Mouse (Mus musculus): ENCODE measurements at regions not wholly inside any gene's neighbourhood (a gene's known extent, or its start where the extent isn't known, plus 50 kb on each side); places are given as distances from the start of the nearest gene placed in this dataset.

DNA sequence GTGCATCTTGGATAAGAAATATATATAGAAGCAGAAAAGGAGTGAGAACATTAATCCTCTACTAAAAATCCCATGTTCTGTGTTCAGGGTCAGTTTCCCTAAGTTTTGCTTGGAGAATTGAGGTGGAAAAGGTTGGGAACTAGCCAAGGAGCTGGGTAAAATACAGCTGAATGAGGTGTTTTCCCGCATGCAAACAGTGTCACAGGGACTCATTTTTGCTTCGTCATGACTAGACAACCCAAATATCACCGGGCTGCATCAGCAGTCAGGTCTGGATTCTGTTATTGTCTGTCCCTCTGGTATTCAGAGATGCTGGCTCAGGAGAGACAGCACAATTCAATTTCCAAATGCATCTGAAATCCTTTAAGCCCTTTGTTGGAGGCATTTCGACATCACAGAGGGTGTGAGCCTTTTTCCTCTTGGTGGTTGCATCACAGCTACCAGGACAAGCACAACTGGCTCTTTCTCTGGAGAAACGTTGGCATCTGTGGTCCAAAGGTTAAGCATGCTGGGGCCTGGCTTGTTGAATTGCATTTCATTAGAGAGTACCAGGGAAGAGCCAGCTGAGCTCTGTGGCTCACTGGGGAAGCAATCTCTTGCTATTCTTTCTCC lies 59.6 kb upstream of the Sesn3 start:
- DNase-seq (ENCODE audit: low read depth in 2 of 2, low spot score in 2 of 2) = no peak

DNA sequence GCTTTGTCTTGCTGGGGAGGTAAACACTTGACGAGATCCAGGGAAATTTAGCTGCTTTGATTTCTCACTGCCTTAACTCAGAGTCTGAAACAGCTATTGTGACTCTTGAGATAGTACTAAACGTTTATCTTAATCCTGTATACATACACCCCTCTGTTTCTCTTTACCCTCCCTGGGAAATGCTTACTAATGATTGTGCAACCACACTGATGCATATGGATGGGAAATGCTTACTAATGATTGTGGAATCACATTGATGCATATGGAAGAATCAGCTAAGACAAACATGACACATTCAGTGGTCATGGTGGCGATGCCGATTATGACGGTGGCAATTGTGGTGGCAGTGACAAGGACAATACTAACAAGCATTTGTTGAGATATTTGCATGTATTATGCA lies 58.9 kb upstream of the Sesn3 start:
- DNase-seq (ENCODE audit: low read depth in 2 of 2, low spot score in 2 of 2) = no peak

DNA sequence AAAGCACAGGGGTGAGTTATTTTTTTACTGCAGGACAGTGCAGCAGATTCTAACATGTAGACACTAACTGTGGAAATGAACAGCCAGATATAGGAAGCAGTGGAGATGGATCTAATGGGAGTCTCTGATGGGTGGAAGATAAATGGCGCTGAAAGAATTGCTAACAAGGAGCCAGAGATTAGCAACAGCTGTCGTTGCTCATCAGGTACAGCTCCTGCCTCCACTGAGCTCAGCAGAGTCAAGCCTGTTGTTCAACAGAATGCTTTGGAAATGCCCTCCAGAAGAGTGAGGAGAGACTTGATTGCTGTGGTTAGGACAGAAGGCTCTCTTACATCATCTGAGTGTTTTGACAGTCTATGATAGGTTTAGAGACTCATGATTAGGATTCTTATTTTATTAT lies 51.9 kb upstream of the Sesn3 start:
- DNase-seq (ENCODE audit: low read depth in 2 of 2, low spot score in 2 of 2) = no peak
